Mouse (Mus musculus): Measurements from ENCODE around the gene Nol6.

Nol6 gene

DNA sequence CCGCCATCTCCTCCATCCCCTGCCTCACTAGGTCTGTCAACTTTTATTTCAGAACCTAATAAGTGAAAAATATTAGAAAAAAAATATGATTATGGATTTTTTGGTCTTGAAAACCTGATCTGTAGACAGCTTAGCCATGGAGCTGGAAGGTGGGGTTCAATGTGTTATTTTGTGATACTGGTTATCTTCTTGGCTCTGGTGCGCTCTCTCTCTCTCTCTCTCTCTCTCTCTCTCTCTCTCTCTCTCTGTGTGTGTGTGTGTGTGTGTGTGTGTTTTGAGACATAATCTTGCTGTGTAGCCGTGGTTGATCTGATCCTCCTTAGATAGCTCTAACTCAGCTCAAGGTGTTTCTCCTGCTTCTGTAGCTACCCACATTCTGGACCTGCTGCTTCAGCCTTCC lies 5.6 kb upstream of the Nol6 start:
- in situ Hi-C loops (cut with MboI; ENCODE audit: unreplicated experiment in 2 of 2), result loop anchor here (5.0 to 25.0 kb wide), 7 partner anchors 37 to 425 kb away; partner anchors contain the start of genes Smu1 (in 2 of the 2) and Aptx (in 1 of the 2)

- in situ Hi-C loops (cut with MboI; ENCODE audit: unreplicated experiment in 2 of 2), result loop anchor here (5.0 to 25.0 kb wide), 4 partner anchors 98 to 425 kb away; partner anchors contain the start of genes Smu1 (in 2 of the 2) and Aptx (in 1 of the 2)
These were observed 5.2 kb upstream of the Nol6 start for GRCm38 (mm10) chr4:41129406-41129805.

DNA sequence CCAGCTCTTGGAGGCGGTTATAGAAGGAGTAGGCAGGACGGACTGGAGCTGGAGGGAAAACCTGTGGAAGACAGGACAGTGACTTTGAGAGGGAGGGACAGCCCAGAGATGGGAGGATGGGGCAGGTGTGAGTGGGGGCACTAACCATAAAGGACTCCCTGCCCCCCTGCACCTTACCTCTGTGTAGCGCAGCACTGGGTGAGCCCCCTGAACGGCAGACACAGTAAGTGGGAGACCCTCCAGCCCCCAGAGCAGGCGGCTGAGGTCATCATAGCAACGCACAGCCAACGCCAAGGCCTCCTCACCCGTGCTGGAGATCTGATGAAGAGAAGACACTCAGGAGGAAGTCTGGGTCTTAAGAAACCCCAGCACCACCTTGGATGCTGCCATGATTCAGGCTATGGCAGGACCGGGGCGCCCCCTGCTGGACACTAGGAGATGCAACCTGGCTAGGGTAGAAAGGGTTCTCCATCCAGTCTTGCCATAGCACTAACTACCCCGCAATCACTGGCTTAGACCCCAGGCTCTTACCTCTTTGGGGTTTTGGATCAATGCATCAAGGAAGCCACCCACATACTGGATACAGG lies 5.5 kb downstream of the Nol6 start:
- in situ Hi-C loops (cut with MboI; ENCODE audit: unreplicated experiment in 2 of 2), result loop anchor here (5.0 to 25.0 kb wide), 4 partner anchors 56 to 831 kb away; partner anchors contain the start of genes Ndufb6 (in 1 of the 2) and Ubap2 (in 1 of the 2)

GRCm38 (mm10) chr4:41116817-41117216 lies 7.4 kb downstream of the Nol6 start:
- in situ Hi-C loops (cut with MboI; ENCODE audit: unreplicated experiment in 2 of 2), result loop anchor here (5.0 to 25.0 kb wide), 4 partner anchors 55 to 830 kb away; partner anchors contain the start of genes Ndufb6 (in 1 of the 2) and Ubap2 (in 1 of the 2)

DNA sequence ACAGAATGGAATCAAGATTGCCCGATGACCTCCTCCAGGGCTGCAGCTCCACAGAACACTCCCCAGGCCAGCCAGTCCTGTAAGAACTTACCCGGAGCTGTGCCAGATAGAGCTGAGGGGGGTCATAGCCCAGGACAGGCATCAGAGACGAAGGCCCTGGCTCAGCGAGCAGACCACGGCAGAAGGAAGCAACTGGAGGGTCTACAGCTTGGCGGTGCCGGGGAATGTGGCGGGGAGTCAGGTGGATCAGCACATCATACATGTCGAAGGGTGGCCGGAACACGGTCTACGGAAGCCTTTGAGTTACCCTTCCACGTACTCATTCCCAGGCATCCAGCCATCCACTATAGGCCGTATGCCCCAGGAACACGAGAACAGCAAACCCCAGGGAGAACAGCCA lies 8.5 kb downstream of the Nol6 start:
- in situ Hi-C loops (cut with MboI; ENCODE audit: unreplicated experiment in 2 of 2), result loop anchor here (5.0 to 25.0 kb wide), 4 partner anchors 53 to 828 kb away; partner anchors contain the start of genes Ndufb6 (in 1 of the 2) and Ubap2 (in 1 of the 2)

DNA sequence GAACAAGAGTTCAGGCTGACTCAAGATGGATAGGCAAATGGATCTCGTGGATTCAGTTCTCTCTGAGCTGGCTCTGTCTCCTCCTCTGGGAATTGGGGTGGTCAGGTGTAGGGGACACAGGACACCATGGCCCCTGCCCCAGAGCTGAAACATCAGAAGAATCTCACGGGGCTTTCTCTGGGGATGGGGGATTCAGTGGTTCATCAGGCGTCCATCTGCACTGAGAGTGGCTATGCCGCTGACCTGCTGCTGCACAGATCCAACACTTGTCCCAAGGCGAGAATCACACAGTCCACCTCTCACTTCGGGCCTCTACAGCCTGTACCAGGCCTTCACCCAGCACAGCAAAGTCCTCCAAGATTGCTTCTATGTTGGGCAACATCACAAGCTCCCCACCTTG lies 9.2 kb downstream of the Nol6 start:
- in situ Hi-C loops (cut with MboI; ENCODE audit: unreplicated experiment in 2 of 2), result loop anchor here (5.0 to 25.0 kb wide), 4 partner anchors 53 to 828 kb away; partner anchors contain the start of genes Ndufb6 (in 1 of the 2) and Ubap2 (in 1 of the 2)

DNA sequence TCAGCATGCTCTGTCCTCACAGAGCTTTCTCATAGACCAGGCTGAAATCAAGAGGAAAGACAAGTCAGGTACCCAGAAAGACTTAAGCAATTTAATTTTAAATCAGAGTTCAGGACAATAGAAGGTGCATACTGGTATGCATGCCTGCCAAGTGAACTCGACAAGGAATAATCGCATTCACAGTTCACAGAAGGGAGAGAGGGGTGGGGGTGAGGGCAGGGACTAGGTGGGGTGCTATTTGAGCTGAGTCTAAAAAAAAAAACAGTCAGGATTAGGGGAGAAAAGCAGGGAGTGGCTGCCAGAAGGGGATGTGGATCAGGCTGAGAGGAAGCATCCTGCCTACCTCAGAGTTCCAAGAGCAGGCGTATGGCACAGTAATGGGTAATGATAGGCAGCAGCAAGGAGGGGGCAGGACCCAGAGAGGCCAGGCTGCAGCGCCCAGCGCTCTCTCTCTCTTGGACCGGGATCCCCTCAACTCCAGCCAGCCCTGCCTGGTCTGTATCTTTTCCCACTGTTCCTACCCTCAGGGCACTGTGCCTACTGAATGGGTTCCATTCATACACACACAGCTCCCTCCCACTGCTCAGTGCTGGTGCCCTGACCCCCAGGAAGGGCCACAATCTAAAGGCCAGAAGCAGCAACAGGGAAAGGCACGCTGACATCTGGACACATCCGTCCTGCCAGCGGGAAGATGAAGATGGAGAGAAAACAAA lies 9.7 kb downstream of the Nol6 start:
- in situ Hi-C loops (cut with MboI; ENCODE audit: unreplicated experiment in 2 of 2), result loop anchor here (5.0 to 25.0 kb wide), 4 partner anchors 52 to 827 kb away; partner anchors contain the start of genes Ndufb6 (in 1 of the 2) and Ubap2 (in 1 of the 2)

DNA sequence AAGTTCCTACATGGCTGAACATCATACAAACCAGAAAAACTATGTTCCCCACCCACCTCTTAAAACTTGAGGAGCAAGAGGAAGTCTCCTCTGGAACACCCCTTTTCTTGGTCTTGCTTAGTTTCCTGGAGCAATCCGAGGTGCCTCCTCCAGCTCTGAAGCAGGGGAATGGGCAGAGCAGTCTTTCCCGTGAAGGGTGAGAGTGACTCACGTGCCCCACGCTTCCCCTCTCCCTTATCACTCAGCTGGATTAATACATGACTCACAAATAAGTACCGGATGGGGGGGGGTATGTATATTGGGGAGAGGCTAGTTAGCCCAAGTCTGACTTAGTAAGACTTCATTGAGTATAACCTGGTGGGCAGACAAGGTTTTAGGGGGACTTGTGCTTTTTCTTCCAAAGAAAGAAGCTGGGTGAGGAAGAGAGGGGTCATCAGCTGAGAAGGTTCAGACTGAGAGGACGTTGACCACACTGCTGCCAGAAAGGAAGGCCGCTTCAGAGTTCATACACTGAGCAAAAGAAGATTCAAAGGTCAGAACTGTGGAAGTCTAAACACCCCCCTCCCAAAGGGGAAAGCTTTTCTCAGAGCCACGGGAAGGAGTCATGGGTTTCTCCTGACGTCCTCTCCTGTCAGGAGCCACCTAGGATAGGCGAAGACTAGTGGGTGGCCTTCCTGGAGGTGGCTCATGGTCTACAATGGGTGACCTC lies 15.4 kb downstream of the Nol6 start:
- in situ Hi-C loops (cut with MboI; ENCODE audit: unreplicated experiment in 2 of 2), result loop anchor here in 1 of 2 experiments (25.0 kb wide), 1 partner anchor 822 kb away; the partner anchor contains the start of gene Ndufb6

DNA sequence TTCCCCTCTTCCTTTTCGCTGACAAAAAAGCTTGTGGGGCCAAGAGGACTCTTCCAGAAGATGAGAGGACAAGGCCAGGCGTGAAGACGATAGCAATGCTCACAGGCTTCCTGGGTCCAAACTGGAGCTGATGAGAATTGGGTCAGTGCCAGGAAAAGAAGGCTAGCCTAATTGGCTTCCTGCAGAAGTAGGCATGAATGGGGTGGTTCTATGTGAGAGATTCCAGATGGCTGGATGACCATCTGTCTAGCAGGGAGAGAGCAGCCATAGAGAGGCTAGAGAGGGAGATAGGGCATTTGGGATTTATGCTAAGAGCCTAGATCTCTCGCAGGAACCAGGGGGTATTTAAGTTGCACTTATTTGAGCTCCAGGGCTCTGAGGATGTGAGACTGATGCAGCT lies 16.8 kb downstream of the Nol6 start:
- in situ Hi-C loops (cut with MboI; ENCODE audit: unreplicated experiment in 2 of 2), result loop anchor here in 1 of 2 experiments (25.0 kb wide), 1 partner anchor 820 kb away; the partner anchor contains the start of gene Ndufb6

DNA sequence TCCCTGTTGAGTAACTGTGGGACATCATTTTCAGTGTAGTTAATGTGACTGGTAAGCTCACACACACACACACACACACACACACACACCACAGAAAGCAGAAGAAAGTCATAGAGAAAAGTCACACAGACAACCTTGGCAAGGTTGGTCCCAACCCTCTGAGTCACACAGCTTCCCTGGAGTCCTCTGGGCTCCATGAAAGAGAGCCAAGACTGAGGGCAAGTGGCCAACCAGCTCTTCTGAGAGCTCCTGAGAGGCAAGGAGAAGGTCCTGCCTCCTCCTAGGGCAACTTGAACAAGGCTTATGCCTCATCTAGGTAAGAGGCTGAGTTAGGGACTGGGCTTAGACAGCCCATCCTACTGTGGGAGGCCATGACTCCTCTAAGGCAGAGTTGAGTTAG lies 21.4 kb downstream of the Nol6 start:
- in situ Hi-C loops (cut with MboI; ENCODE audit: unreplicated experiment in 2 of 2), result loop anchor here in 1 of 2 experiments (25.0 kb wide), 1 partner anchor 816 kb away; the partner anchor contains the start of gene Ndufb6

GRCm38 (mm10) chr4:41100986-41101385 lies 23.3 kb downstream of the Nol6 start:
- in situ Hi-C loops (cut with MboI; ENCODE audit: unreplicated experiment in 2 of 2), result loop anchor here in 1 of 2 experiments (25.0 kb wide), 1 partner anchor 814 kb away; the partner anchor contains the start of gene Ndufb6

- in situ Hi-C loops (cut with MboI; ENCODE audit: unreplicated experiment in 2 of 2), result no loop called here
These were observed 25.7 kb downstream of the Nol6 start for GRCm38 (mm10) chr4:41098577-41098951.

GRCm38 (mm10) chr4:41097871-41098576 lies 26.2 kb downstream of the Nol6 start, which contains the start of gene Aqp3:
Aqp3 (minus strand) TSS chr4:41098183.
- in situ Hi-C loops (cut with MboI; ENCODE audit: unreplicated experiment in 2 of 2), result no loop called here

DNA sequence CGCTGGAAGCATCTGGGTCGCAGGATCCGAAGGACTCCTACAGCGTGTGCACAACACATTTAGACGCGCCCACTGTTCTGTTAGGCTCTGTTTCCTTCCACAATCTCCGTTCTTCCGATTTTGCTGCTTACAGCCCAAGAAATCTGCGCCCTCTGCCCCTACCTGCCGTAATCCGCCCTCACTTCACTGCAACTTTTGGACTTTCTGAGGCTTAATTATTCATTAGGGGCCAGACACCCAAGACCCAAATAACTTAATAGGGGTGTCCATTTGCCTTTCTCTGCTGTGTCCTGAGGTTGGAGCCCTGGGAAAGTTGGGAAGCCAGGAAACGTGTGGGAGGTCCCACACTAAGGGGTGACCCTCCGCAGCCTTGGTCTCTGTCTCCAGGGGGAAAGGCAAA lies 26.9 kb downstream of the Nol6 start:
- in situ Hi-C loops (cut with MboI; ENCODE audit: unreplicated experiment in 2 of 2), result no loop called here

DNA sequence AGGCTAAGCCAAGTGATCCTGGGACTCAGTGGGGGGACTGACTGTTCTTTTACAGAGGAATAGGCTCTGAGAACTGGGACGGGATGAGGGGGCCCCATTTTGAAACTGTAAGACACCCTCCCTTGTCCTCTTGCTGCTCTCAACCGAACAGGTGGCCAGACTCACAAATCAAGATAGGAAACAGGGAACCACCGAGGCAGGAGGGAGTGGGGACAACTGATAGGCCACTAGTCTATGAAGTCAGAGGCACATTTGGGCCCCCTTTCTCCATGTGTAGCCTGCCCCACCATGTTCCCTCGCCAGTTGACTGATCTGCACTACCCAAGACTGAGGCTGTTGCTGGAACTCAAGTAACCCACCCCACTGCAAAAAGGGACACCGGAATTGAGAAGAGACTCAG lies 27.5 kb downstream of the Nol6 start:
- in situ Hi-C loops (cut with MboI; ENCODE audit: unreplicated experiment in 2 of 2), result no loop called here

DNA sequence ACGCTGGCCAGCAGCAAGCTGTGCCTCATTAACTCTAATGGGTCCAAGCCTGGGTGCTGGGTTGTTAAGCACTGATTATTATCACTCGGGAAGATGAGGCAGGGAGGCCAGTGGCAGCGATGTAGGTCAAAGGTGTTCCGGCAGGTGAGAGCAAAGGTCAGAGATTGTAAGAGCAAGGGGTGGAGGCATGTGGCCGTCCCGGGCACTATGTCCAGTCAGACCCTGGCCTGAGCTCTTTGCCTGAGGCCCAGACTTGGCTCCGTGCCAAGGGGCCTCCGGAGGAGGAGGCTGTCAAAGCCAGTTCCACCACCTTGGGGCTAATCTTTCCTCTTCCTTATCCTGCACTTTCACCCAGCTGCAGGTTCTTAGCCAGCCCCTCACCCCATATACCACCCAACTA lies 28.1 kb downstream of the Nol6 start:
- in situ Hi-C loops (cut with MboI; ENCODE audit: unreplicated experiment in 2 of 2), result no loop called here

- in situ Hi-C loops (cut with MboI; ENCODE audit: unreplicated experiment in 2 of 2), result no loop called here
These were observed 29.9 kb downstream of the Nol6 start for GRCm38 (mm10) chr4:41094361-41094760.

DNA sequence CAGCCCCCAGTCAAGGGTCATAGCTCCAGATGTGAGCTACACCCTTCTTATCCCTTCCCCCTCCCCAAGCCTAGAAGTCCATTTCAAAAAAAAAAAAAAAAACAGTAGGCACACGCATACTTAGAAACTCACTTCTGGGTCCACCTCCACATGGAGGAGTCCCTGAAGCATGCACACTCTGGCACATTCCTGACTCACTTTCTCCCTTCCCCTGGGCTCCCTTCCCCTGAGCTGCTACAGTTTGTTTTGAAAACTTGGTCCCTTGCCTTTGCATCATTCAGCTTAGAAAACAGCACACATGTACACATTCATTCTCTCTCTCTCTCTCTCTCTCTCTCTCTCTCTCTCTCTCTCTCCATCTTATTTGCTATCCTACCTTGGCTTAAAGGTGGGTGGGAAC lies 31.3 kb downstream of the Nol6 start:
- in situ Hi-C loops (cut with MboI; ENCODE audit: unreplicated experiment in 2 of 2), result no loop called here

DNA sequence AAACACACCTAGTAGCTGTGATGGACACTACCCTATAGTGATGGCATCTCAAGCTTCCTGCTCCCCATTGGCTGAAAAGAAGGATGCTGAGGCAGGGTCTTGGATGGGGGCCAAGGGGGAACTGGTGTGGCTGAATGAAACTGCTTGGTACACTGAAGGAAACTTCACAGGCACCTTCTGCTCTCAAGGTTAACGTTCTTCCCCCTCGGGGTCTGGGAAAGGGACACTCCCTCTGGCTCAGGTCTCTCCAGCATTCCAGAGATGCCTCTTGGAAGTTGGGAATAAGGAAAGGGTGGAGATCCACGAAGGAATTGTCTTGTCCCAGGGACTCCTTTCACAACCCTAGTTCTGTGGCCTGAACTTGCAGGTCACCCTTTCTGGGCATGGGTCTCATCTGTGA lies 32.9 kb downstream of the Nol6 start:
- in situ Hi-C loops (cut with MboI; ENCODE audit: unreplicated experiment in 2 of 2), result no loop called here

DNA sequence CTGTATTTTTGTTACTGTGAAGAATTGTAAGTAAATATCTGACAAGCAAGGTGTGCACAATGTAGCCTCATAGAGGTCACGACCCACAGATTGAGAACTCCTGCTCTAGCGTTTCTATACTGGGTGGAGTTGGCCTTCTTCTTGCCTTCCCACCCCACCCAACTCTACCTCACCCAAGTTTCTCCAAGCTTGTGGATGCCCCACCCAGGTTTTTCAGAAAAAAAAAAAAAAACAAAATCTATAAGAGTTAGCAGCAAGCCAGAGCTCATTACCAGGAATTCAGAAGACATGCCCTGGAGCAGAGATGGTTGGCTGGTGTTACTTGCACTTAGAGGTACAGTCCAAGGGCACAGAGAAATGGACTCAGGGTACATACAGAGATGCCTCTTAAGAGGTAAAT lies 34.5 kb downstream of the Nol6 start:
- in situ Hi-C loops (cut with MboI; ENCODE audit: unreplicated experiment in 2 of 2), result no loop called here
